Mouse (Mus musculus) embryonic facial prominence, embryonic 11.5 days (tissue): ENCODE measurements at regions not wholly inside any gene's neighbourhood (a gene's known extent, or its start where the extent isn't known, plus 50 kb on each side); places are given as distances from the start of the nearest gene placed in this dataset.

ENCODE experiments used
- ATAC-seq: fragments of 200-750 bp; cut with Nextera tagmentation; replicated peaks from 2 replicates; pipeline ENCODE4 v1.8.0; 2017; ENCODE audit warnings: low read depth; ENCODE audit not compliant: insufficient number of reproducible peaks, low FRiP score, low TSS enrichment
- DNase-seq: peaks from one replicate; pipeline ENCODE4 v3.0.0-alpha.2; 2015; ENCODE audit warnings: low spot score
- H3K27ac ChIP-seq: fragments of 300-500 bp; sonication (generic); replicated peaks from 2 replicates; pipeline ENCODE4 v1.5.1; 2014; ENCODE audit warnings: mild to moderate bottlenecking, low read depth, low read length, control low read depth
- H3K27me3 ChIP-seq: fragments of 300-500 bp; sonication (generic); 2 replicates; pipeline ENCODE4 v1.6.1; 2014; ENCODE audit warnings: mild to moderate bottlenecking, low read length, moderate library complexity, mixed read lengths; ENCODE audit not compliant: control insufficient read depth, insufficient read depth
- H3K36me3 ChIP-seq: fragments of 300-500 bp; sonication (generic); replicated peaks from 2 replicates; pipeline ENCODE4 v1.6.1; 2014; ENCODE audit warnings: low read depth, mild to moderate bottlenecking, low read length, moderate library complexity, mixed read lengths; ENCODE audit not compliant: control insufficient read depth, insufficient read depth
- H3K4me1 ChIP-seq: fragments of 300-500 bp; sonication (generic); 2 replicates; pipeline ENCODE4 v1.6.1; 2014; ENCODE audit warnings: low read length, mixed read lengths; ENCODE audit not compliant: control insufficient read depth, insufficient read depth
- H3K4me2 ChIP-seq: fragments of 300-500 bp; sonication (generic); 2 replicates; pipeline ENCODE4 v1.6.1; 2014; ENCODE audit warnings: low read depth, mild to moderate bottlenecking, control low read depth, low read length, moderate library complexity
- H3K4me3 ChIP-seq: fragments of 300-500 bp; sonication (generic); 2 replicates; pipeline ENCODE4 v1.5.1; 2014; ENCODE audit warnings: low read depth, low read length, control low read depth
- H3K9ac ChIP-seq: fragments of 300-500 bp; sonication (generic); replicated peaks from 2 replicates; pipeline ENCODE4 v1.6.1; 2014; ENCODE audit warnings: mild to moderate bottlenecking, control low read depth, low read length
- H3K9me3 ChIP-seq: fragments of 300-500 bp; sonication (generic); replicated peaks from 2 replicates; pipeline ENCODE4 v1.6.1; 2016; ENCODE audit warnings: mild to moderate bottlenecking, low read length, inconsistent platforms, mixed read lengths; ENCODE audit not compliant: control insufficient read depth
- WGBS: fragments of 180-500 bp; shearing (Covaris S2); extraction: QIAGEN DNeasy Blood & Tissue Kit; methylation state at CpG from one replicate; pipeline ENCODE4 v1.1.7; 2014; 5-methylcytosine and 5-hydroxymethylcytosine counted together

DNA sequence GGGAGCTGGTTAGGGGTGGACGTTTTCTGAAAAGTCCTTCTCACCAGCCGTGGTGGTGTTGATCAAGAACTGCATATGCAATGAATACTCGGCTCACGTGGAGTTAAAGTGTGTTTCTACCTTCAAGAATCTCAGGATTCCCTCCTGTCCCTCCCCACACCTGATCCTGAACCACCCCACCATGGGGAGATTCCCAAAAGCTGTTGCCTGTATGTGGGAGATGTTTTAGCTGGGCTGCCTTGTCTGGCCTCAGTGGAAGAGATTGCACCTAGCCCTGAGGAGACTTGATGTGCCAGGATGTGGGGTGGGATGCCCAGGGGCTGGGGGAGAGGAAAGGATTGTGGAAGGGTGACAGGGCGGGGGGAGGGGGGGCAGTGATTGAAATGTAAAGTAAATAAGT is 119.9 kb upstream of the 1700016C15Rik start:
- DNase-seq (no peak), ATAC-seq (no peak)
- H3K27me3 ChIP-seq, result no peaks in the 10 kb centered on the region
- H3K27ac ChIP-seq, result no peak overlapping the region
- H3K36me3 ChIP-seq, result no peaks in the 10 kb centered on the region
- H3K4me2 ChIP-seq, result no peak overlapping the region
- no peaks in the 10 kb centered on the region for H3K4me1 ChIP-seq
- H3K4me3 ChIP-seq, result no peak overlapping the region
- WGBS, result 79% methylated on average over 5 of the region's 5 CpGs
- no peaks in the 10 kb centered on the region for H3K9me3 ChIP-seq
- no peak overlapping the region for H3K9ac ChIP-seq

DNA sequence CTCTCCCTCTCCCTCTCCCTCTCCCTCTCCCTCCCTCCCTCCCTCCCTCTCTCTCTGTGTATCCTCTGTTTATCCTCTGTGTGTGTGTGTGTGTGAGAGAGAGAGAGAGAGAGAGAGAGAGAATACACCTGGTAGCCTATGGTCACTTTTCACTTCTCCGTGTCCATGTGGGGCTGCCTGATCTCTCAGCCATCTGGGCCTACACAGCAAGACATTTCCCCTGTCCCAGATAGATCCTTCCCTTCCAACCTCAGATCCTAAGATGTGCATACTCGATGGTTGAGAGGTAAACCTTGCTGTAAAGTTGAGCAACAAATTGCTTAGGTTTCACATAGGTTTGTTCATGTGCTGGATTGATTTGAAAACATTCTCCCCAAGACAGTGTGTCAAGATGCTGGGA is 119.5 kb upstream of the 1700016C15Rik start:
- Histone ChIP-seq H3K36me3 (no peaks in the 10 kb centered on the region), H3K4me1 (no peaks in the 10 kb centered on the region), H3K27ac (no peak overlapping the region), H3K27me3 (no peaks in the 10 kb centered on the region), H3K9ac (no peak overlapping the region), H3K9me3 (no peaks in the 10 kb centered on the region), H3K4me2 (no peak overlapping the region), H3K4me3 (no peak overlapping the region)
- 60% methylated on average over 2 of the region's 2 CpGs for WGBS
- DNase-seq, result no peak
- no peak for ATAC-seq

DNA sequence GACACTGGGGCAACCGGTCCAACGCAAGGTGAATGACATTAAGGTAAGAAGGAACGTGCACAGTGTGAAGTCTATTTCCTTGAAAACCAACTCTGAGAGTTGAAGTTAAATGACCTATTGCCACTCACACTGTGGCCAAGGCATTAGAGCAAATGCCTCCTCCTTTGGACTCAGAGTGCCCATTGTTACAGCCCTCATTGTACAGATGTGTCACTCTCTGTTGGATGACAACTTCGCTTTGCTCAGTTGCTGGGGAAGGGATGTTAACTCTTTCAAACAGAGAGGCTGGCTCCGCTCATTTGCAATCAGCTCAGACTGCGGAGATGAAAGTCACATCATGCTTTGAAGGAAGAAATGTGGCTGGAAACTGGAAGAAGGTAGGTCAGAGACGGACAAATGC is 117.1 kb upstream of the 1700016C15Rik start:
- H3K27ac ChIP-seq, result no peak overlapping the region
- H3K27me3 ChIP-seq, result no peaks in the 10 kb centered on the region
- H3K4me2 ChIP-seq, result no peak overlapping the region
- no peaks in the 10 kb centered on the region for H3K4me1 ChIP-seq
- DNase-seq (no peak), ATAC-seq (no peak)
- H3K4me3 ChIP-seq, result no peak overlapping the region
- H3K36me3 ChIP-seq, result no peaks in the 10 kb centered on the region
- H3K9me3 ChIP-seq, result no peaks in the 10 kb centered on the region
- H3K9ac ChIP-seq, result no peak overlapping the region
- 65% methylated on average over 7 of the region's 7 CpGs for WGBS

- Histone ChIP-seq H3K9me3 (no peaks in the 10 kb centered on the region), H3K27me3 (no peaks in the 10 kb centered on the region), H3K4me1 (no peaks in the 10 kb centered on the region), H3K4me3 (no peak overlapping the region), H3K4me2 (no peak overlapping the region), H3K9ac (no peak overlapping the region), H3K36me3 (no peaks in the 10 kb centered on the region), H3K27ac (no peak overlapping the region)
- ATAC-seq (no peak), DNase-seq (no peak)
- 94% methylated on average over 9 of the region's 9 CpGs for WGBS
Observed at GRCm38 (mm10) chr1:177615609-177616008, 114.0 kb upstream of the 1700016C15Rik start.

- no peak overlapping the region for H3K9ac ChIP-seq
- DNase-seq, result no peak
- H3K27me3 ChIP-seq, result no peaks in the 10 kb centered on the region
- no peak for ATAC-seq
- no peaks in the 10 kb centered on the region for H3K4me1 ChIP-seq
- WGBS, result 82% methylated on average over 24 of the region's 24 CpGs
- H3K27ac ChIP-seq, result no peak overlapping the region
- no peak overlapping the region for H3K4me3 ChIP-seq
- no peaks in the 10 kb centered on the region for H3K9me3 ChIP-seq
- H3K4me2 ChIP-seq, result no peak overlapping the region
- H3K36me3 ChIP-seq, result no peaks in the 10 kb centered on the region
Observed at GRCm38 (mm10) chr1:177616335-177617239, 113.0 kb upstream of the 1700016C15Rik start.

GRCm38 (mm10) chr1:177620501-177621099 is 109.0 kb upstream of the 1700016C15Rik start:
- no peaks in the 10 kb centered on the region for H3K9me3 ChIP-seq
- H3K9ac ChIP-seq, result no peak overlapping the region
- no peaks in the 10 kb centered on the region for H3K27me3 ChIP-seq
- H3K27ac ChIP-seq, result no peak overlapping the region
- WGBS, result 81% methylated on average over 15 of the region's 15 CpGs
- DNase-seq (no peak), ATAC-seq (no peak)
- no peak overlapping the region for H3K4me3 ChIP-seq
- H3K4me2 ChIP-seq, result no peak overlapping the region
- no peaks in the 10 kb centered on the region for H3K4me1 ChIP-seq
- no peaks in the 10 kb centered on the region for H3K36me3 ChIP-seq

DNA sequence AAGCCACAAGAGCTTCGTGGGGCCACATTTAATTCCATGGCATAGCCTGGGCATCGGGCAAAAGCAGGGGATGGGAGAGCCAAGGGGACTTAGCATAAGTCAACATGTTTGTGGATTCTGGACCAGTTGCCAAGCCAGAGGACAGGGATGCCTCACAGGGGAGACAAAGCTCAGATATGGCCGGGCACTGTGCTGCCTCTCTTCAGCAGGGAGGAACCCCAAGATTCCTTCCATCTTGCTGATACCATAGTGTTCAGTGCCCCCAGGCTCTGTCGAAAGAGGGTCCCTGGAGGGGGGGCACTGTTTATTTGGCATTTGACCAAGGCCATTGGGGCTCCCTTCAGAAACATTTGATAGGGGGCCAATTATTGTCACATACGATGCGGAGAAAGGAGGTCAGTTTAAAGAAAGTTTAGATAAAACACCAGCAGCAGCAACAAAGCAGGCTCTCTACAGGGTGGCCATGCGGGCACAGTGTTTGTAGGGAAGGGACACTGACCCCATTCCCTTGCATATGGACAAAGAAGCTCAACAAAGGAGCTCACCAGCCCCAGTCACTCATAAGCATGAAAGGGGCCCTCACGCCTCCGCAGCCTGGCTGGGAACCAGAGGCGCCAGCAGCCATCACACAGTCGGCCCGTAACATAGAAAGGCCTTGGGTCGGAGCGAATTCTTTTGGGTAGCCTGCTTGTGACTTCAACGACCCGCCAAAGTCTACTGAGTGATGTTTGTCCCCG is 107.6 kb upstream of the 1700016C15Rik start:
- 77% methylated on average over 17 of the region's 17 CpGs for WGBS
- Histone ChIP-seq H3K4me2 (no peak overlapping the region), H3K4me3 (no peak overlapping the region), H3K27ac (no peak overlapping the region), H3K9me3 (no peaks in the 10 kb centered on the region), H3K4me1 (no peaks in the 10 kb centered on the region), H3K27me3 (no peaks in the 10 kb centered on the region), H3K36me3 (no peaks in the 10 kb centered on the region), H3K9ac (no peak overlapping the region)
- no peak for DNase-seq
- ATAC-seq, result no peak

- Histone ChIP-seq H3K4me2 (no peak overlapping the region), H3K27ac (no peak overlapping the region), H3K36me3 (no peaks in the 10 kb centered on the region), H3K4me1 (no peaks in the 10 kb centered on the region), H3K9me3 (no peaks in the 10 kb centered on the region), H3K9ac (no peak overlapping the region), H3K4me3 (no peak overlapping the region), H3K27me3 (no peaks in the 10 kb centered on the region)
- 31% methylated on average over 6 of the region's 6 CpGs for WGBS
- peak; percentile 23 for DNase-seq
- 0 out of 2 replicates have a peak, but pooled peaks have one; percentile 68 for ATAC-seq
Observed at GRCm38 (mm10) chr1:177623304-177623726, 106.3 kb upstream of the 1700016C15Rik start.
